Mouse (Mus musculus): ENCODE data around the gene Pum1. TPM values are rescaled to one million over a fixed set of nuclear protein-coding genes. Genes with fewer than 3 reads are reported as not detected.
"Not testable (repeated sequence)": the region's sequence is repeated elsewhere in the genome, so short reads cannot be mapped to it uniquely, and the experiment has no call there.

The Pum1 gene
- polyA plus RNA-seq, 2 experiments from 2014 or later: 59.1 to 64.8 TPM

DNA sequence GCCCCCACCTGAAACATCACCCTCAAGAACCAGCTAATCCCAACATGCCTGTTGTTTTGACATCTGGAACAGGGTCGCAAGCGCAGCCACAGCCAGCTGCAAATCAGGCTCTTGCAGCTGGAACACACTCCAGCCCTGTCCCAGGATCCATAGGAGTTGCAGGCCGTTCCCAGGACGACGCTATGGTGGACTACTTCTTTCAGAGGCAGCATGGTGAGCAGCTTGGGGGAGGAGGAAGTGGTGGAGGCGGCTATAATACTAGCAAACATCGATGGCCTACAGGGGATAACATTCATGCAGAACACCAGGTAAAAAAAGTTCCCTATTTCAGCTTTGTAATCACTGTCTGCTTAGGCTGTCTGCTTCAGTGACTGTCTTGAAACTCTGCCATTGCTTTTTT is 5.9 kb downstream of the Pum1 start:
- no peak for ATAC-seq

DNA sequence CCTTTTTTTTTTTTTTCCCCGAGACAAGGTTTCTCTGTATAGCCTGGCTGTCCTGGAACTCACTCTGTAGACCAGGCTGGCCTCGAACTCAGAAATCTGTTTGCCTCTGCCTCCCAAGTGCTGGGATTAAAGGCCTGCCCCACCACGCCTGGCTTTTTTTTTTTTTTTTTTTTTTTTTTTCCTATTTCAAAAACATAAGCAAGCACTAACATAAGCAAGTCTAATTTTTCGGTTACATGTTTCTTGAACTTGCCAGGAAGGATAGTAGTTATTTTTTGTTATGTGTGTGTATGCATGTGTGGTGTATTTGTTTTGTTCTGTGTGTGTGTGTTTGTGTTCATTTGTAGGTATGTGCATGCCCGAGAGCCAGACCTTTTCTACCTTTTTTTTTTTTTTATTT is 6.9 kb downstream of the Pum1 start:
- not testable (repeated sequence) for ATAC-seq

DNA sequence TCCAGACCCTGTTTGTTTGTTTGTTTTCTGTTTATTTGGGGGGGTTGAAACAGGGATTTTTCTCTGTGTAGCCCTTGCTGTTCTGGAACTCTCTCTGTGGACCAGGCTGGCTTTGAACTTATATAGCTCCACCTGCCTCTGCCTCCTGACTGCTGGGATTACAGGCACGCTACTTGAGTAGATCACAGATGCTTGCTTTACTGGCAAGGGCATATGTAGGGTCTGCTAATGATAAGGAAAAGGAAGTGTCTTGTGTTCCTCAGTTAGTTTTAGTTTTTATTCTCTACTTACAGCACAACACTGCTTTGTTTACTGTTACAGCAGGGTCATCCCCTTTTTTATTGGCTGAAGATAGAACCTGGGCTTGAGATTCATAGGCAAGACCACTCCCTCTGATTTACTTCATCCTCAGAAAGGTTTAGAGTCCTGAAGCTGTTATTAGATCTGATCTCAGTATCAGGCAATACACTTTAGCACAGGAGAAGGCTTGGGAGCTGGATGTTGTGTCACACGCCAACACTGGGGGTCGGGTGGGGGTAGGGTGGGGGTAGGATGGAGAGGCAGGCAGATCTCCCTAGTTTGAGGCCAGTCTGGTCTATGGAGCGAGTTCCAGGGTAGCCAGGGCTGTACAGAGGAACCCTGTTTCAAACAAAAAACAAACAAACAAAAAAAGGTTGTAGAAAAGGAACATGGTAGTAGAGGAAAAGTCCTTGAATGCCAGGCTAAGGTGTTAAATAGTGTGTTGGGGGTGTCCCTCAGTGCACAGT is 8.1 kb downstream of the Pum1 start:
- no peak for ATAC-seq

DNA sequence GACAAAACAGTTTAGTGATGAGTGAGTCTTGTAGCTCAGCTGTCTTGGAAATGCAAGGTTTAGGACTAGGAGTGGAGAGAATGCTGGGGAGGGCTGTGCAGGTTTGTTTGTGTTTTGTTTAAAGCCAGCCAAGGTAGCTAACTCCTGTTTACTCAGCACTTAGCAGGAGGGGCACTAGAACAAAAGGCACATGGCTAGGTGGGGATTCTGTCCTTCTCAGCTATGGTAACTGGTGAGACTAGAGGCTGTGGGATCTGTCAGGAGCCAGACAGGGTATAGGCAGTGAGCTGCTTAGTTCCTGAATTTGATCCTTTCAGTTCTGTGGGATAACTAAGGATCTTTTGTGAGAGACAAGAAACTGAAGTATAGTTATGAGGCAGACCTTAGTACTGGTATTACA is 9.0 kb downstream of the Pum1 start:
- ATAC-seq: no peak

DNA sequence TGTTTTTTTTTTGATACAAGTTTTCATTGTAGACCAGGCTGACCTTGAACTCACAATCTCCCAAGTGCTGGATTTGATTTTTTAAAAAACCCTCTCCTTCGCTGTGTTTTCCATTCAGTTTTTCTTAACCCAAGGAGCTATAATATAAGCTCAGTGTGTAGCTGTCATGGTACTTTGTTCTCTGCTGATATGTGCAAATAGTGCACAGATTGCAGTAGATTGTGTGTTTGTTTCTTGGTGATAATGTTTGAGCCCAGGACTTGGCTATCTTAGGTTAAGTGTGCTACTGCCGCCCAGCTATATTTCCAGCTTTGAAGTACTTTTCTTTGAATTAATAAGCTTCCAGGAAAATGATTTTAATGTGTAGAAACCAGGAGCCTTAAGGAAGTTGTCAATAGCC is 13.6 kb downstream of the Pum1 start:
- no peak for ATAC-seq

DNA sequence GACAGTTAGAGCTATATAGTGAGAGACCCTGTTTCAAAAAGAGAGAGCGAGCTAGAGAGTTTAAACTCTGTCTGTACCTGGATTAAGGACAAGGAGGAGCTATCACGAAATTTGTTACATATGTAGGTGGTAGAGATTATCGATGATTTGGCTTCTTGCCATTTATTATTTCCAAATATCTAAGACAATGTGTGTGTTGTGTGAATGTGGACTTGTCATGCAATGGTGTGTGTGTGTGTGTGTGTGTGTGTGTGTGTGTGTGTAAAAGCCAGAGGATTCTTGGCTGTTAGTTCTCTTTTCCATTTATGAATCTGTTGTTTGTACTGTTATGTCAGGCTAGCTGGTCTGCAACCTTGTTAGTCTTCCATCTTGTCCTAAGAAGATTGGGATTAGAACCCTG is 15.0 kb downstream of the Pum1 start:
- no peak for ATAC-seq

DNA sequence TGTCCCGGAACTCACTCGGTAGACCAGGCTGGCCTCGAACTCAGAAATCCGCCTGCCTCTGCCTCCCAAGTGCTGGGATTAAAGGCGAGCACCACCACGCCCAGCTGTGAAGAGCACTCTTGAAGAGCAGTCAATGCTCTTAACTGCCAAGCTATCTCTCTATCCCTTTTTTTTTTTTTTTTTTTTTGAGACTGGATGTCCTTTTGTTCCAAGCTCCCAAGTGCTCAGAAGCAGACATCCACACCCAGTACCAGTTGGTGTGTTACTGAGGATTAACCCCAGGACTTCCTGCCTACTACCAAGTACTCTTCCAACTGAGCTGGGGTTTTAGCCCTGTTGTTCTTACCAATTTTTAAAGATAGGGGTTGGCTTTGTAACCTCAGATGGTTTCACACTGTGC is 17.6 kb downstream of the Pum1 start:
- no peak for ATAC-seq

DNA sequence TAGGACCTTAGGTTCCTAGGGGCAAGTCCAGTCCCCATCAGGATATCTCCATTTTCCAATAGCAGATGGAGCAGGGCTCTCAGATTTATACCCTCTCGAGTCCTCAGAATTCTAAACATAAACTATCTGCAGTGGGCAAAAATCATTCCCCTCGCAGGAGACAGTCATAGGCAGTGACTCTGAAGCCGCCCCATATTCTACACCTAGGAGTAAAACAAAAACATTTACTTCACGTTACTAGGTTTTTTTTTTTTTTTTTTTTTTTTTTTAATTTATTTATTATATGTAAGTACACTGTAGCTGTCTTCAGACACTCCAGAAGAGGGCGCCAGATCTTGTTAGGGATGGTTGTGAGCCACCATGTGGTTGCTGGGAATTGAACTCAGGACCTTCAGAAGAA is 19.9 kb downstream of the Pum1 start:
- ATAC-seq: not testable (repeated sequence)

DNA sequence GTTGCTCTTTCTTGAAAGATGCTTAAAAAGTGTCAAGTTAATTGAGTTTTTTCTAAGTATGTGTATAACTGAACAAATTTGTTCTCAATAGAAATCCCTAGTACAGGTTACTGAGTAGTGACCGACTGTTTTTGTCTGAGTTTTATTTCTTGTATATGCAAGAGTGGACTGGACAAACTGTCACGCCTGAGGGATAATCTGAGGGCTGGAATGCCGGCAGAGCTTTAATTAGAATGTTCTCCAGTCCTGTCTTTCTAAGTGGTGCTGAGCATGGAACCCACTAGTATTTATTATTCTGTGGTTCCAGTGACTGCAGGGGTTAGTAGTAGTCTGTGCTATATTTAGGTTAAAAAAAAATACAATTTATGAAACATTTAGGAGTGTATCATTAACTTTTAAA is 30.8 kb downstream of the Pum1 start:
- ATAC-seq: no peak

DNA sequence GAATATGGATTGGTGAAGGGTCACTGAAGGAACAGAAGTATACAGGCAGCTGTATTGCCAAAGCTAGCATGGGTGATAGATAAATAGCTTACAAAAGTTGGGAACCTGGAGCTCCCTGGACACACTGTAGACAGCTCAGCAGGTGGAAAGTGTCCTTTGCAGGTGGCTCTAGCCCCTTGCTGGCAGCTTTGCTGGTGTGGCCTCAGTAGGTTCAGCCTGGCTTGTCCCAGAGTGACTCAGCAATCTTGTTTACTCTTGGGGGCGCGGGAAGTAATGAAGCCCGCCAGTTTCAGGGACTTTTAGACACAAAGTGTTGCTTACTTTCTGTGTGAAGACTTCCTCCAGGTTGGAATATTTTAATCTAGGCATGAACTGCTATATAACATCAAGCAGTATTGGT is 31.9 kb downstream of the Pum1 start:
- ATAC-seq: no peak

DNA sequence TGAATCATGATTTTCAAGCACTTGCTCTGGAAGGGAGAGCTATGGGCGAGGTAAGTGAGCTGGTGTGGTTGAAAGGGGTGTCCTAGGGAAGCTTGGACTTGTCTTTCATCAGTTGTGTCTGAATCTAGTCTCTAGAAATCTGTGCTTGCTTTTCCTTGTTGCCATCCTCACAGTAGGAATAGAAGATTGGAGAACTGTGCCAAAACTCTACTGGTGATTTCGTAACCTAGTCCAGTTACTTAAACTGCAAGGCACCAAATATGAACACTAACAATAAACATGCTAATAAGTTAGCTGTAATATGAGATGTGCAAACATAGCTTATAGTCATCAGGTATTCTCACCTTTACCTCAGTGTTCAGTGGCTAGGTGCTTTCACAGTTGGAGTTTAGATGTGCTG is 37.9 kb downstream of the Pum1 start:
- ATAC-seq: no peak

DNA sequence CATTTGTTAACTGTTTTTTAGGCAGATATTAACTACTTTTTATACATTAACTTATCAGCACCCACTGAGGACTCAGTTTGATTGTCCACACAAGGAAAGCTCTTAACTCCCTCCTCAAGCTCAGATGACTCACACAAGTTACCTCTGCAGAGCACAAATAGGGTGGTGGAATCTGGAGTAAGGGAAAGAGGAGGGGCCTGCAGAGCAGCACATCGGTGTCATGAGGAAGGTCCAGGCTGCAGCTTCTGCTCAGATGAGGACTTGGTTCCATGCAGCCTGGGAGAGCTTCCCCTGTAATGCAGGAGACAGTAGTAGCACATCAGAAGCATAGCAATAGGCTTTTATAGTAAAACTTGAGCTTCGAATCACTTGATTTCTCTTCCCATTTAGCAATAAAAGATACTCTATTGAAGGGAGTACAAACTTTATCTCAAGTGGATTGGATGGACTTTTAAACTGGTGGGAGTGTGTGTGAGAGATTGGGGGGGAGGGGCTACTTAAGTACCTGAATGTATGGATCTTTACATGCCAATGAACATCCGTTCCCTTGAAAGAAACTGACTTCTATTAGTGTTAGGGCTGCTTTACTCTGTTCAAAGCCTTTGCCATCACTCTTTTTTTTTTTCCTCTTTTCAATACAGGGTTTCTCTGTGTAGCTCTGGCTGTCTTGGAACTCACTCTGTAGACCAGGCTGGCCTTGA is 39.9 kb downstream of the Pum1 start:
- no peak for ATAC-seq

DNA sequence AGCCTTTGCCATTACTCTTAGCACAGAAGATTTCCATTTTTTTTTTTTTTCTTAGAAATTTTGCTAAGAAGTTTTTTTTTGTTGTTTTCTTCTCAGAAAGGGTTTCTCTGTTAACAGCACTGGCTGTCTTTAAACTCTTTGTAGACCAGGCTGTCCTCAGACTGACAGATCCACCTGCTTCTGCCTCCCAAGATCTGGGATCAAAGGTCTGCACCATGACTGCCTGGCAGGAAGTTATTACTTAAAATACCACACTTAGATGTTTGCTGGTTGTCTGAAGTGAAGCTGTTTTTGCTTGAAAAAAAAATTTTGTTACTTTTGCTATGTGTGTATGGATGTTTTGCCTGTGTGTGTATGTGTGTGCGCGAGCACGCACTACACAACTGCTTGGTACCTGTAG is 40.5 kb downstream of the Pum1 start:
- ATAC-seq: no peak

DNA sequence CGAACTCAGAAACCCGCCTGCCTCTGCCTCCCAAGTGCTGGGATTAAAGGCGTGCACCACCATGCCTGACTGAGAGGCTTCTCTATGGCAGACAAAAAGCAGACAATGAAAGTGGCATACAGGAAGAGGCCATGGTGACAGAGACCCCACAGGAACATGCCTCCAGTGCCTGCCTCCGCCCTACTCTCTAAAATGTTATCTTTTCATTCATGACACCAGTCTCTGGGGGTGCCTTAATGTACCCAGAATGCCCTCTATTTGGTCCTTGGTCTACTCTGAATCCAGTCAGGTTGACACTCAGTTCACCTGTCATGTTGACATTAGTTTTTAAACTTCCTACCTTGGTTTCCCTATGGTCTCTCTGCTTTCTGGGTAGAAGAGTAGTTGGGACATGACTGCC is 41.5 kb downstream of the Pum1 start:
- ATAC-seq: no peak

DNA sequence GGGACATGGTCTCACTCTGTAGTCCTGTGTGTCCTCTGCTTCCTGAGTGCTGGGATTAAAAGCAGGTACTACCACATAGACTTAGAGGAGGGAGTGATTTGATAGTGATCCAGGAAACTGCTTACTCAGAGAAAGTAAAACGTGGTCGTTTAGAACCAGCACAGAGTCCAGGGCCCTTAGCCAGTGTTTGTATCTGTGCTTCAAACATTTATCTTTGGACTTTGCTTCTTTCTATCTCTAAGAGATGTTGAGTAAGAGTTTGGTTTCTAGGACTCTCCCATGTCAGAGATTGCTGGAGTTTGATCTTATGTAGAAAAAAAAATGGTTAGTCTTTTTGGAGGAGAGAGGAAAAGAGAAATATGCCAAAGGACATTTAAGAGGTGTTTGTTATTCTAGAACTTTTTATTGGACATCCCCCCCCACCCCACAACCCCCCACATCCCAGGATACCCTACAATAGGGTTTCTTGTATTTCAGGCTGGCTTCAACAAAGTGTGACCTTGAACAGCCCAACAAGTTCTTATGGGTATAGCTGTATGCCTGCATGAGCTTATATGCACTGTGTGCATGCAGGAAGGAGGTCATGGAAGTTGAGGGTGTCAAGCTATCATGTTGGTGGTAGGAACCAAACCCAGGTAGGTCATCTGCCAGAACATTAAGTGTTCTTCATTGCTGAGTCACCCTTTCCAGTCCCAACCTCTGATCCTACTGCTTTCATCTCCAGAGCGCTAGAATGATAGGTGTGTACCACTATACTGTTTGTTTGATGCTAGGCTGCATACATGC is 43.3 kb downstream of the Pum1 start:
- no peak for ATAC-seq

DNA sequence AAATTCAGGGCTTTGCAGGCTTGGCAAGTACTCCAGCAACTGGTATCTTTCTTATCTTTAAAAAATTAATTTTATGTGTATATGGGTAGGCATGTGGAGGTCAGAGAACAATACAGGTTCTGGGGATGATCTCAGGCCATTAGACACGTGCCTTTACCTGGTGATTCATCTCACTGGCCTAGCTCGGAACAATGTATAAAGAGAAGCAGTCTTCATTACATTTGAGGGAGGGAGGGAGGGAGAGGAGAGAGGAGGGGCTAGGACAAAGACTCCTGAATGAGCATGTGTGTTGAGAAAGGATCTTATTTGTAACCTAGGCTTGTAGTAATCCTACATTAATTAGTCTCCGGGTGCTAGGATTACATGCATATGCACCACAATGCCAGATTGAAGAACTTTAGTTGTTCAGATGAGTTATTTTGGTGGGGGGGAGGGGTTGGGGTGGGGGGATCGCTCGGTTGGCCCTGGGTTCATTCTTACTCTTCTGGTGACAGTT is 48.3 kb downstream of the Pum1 start:
- no peak for ATAC-seq

DNA sequence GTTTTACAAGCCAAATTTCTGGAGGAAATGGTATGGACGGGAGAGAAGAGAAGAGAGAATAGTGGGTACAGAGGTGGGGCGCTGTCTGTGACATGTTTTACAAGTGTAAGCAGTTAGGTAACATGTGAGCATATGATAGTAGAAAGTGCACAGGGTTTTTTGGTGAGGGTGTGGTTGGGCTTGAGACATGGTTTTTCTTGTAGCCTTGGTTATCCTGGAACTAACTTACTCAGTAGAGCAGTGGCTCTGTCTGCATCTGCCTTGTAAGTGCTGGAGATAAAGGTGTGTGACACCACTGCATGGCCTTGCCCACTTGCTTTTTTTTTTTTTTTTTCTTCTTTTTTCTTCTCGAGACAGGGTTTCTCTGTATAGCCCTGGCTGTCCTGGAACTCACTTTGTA is 49.2 kb downstream of the Pum1 start:
- ATAC-seq: no peak

DNA sequence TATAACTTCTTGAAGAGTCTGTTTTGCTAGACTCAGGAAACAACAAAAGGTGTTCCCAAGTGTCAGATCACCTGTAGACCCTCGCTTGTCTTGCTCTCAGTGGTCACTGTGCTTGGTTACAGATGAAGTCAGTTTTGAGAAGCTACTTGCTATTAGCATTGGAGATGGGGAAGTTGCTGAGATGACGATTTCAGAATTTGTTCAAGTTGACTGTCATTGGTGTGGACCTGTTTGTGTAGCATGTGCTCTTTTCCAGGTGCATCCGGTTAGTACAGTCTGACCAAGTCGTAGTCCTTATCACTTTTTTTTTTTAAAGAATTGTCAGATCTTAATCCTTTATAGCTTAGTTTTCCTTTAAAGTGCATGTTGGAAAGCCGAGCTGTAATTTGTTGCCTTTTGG is 50.3 kb downstream of the Pum1 start:
- ATAC-seq: no peak

DNA sequence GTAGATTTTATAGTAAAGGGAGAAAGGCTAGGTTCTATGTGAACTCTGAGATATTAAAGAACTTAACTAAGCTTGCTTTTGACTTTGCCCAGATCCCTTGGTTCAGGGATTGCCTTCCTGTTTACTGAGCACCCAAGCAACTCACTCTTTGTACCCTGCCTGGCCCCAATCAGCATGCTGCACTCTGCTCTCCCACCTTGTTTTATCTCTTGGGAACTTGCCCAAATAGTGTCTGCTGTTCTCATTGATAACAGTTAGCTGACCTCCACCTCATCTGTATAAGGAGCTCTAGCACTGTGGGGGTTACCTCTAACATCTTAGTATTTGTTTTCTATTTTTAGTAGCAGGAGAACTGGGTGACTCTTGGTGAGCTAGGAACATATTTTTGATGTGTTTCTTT is 52.0 kb downstream of the Pum1 start:
- ATAC-seq: no peak

DNA sequence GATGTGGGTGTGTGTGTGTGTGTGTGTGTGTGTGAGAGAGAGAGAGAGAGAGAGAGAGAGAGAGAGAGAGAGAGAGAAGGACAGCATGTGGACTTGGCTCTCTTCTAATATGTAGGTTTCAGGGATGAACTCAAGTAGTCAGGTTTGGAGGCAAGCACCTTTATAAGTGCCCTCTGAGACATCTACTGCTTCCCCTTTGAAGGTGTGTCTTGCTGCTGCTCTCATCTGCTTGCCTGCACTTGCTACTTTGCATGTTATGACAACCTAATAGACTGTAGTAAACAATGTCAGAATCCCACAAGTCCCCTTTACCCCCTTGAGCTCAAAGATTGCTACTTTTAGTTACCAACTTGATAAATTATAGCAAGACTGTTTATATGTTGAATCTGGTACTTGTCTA is 52.5 kb downstream of the Pum1 start:
- ATAC-seq: no peak

DNA sequence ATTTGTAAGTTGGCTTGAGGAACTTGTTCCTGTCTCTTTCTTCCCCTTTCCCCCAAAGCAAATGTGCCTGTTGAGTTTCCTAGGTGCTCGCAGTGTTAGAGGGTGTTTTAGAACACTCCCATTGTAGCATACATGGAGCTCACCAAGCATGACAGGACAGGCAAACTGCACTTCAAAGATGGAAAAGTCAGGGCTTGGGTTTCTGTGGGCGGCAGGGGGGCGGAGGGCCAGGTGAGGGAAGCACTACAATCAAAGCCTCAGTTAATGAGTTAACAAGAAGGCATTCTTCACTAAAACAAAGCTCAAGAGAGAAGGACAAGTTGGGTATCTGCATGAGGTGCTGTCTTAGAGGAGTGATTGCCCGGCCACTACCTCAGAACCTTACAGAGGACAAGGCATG is 56.2 kb downstream of the Pum1 start:
- ATAC-seq: no peak

DNA sequence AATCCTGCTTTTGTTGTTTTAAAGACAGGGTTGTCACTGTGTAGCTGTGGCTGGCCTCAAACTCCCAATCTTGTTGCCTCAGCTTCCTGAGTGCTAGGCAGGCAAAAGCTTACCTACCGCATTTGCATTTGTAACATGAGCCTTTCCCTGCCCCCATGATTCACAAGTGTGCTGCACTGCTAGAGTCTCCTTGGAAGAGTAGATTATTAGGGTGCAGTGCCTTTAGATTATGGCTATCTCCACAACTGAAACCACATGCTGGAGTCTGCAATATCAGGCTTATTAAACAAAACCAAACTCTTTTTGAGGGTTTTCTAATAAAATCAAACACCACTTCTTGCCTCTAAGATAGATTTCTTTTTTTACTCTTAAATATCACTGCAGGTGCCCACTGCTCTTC is 59.5 kb downstream of the Pum1 start:
- ATAC-seq: no peak

DNA sequence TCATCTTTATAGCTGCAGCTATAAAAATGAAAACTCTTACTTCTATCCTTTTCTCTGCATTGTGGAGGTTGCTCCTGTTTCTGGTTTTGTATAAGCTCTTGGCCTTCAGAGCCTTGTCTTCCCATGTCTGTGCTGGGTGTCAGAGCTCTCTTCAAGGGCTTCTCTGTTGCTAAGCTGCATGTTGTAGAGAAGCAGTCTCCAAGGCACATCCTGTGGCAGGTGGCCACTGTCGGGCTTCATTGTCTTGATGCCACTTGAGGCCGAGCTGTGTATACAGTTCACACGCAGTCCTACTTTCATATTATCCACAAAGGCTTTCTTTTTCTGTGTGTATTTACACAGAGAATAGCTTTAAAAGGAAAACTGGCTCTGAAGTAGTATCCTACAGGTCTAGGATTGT is 63.0 kb downstream of the Pum1 start:
- no peak for ATAC-seq

DNA sequence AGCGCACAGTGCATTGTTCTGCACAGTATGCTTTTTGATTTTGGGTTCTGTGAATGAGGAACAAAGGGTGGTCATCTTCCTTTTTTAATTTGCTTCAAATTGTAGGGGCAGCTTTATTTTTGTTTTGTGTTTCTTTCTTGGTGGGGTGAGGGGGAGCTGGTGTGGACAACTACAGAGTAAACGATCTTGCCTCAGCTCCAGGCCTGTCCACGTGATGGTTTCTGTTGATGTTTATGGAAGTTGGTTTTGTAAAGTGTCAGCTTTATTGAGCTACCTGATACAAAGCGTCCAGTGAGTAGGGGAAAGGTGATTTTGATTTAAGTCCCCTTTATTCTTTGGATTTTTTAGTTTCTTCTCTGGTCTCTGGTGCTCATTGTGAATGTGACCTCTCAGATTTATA is 72.8 kb downstream of the Pum1 start:
- ATAC-seq: no peak

Measured in activated CD4-positive, CD25-positive, alpha-beta regulatory T cell, adult 4 months (primary cell).